Mouse (Mus musculus): Measurements from ENCODE around the gene Zfp1. TPM values are rescaled to one million over a fixed set of nuclear protein-coding genes. Genes with fewer than 3 reads are reported as not detected.

Gene Zfp1
- total and polyA plus RNA-seq, 2 experiments from 2014 or later = 7.5 to 11.9 TPM

GRCm38 (mm10) chr8:111606961-111607360 lies 36.2 kb upstream of the Zfp1 start:
- DNase-seq (ENCODE audit: low spot score) (no peak), ATAC-seq (ENCODE audit: insufficient read depth, low read depth) (no peak)
- Histone ChIP-seq H3K36me3 (replicated peaks; ENCODE audit: control insufficient read depth, insufficient read depth, low read length) (peaks cover 11% of the 10 kb centered on the region), H3K9ac (replicated peaks; ENCODE audit: low read depth, low read length) (no peak overlapping the region), H3K9me3 (replicated peaks; ENCODE audit: control insufficient read depth, low read length) (no peaks in the 10 kb centered on the region), H3K4me1 (ENCODE audit: control insufficient read depth, insufficient read depth) (0 out of 2 replicates have a peak, but pooled peaks cover 3% of the 10 kb centered on the region), H3K27ac (ENCODE audit: low read depth) (no peak overlapping the region), H3K4me3 (ENCODE audit: low read depth, low read length) (no peak overlapping the region), H3K27me3 (ENCODE audit: control insufficient read depth, insufficient read depth, low read length) (no peaks in the 10 kb centered on the region), H3K4me2 (ENCODE audit: low read depth, low read length) (no peak overlapping the region)
- WGBS = 79% methylated on average over 9 of the region's 9 CpGs
- TF ChIP-seq CTCF (IDR thresholded peaks at IDR 0.05; ENCODE audit: low read depth) (no peak), EP300 (IDR thresholded peaks at IDR 0.05; ENCODE audit: low read depth) (no peak)

GRCm38 (mm10) chr8:111607414-111607813 lies 35.8 kb upstream of the Zfp1 start:
- Histone ChIP-seq H3K4me2 (ENCODE audit: low read depth, low read length) (no peak overlapping the region), H3K27me3 (ENCODE audit: control insufficient read depth, insufficient read depth, low read length) (no peaks in the 10 kb centered on the region), H3K9ac (replicated peaks; ENCODE audit: low read depth, low read length) (no peak overlapping the region), H3K36me3 (replicated peaks; ENCODE audit: control insufficient read depth, insufficient read depth, low read length) (peaks cover 11% of the 10 kb centered on the region), H3K9me3 (replicated peaks; ENCODE audit: control insufficient read depth, low read length) (no peaks in the 10 kb centered on the region), H3K4me3 (ENCODE audit: low read depth, low read length) (no peak overlapping the region), H3K27ac (ENCODE audit: low read depth) (no peak overlapping the region), H3K4me1 (ENCODE audit: control insufficient read depth, insufficient read depth) (peaks cover 3% of the 10 kb centered on the region; the same call in 1 of the 2 replicates)
- TF ChIP-seq CTCF (IDR thresholded peaks at IDR 0.05; ENCODE audit: low read depth) (no peak), EP300 (IDR thresholded peaks at IDR 0.05; ENCODE audit: low read depth) (no peak)
- WGBS = 84% methylated on average over 7 of the region's 7 CpGs
- DNase-seq (ENCODE audit: low spot score) (no peak), ATAC-seq (ENCODE audit: insufficient read depth, low read depth) (no peak)

- no peak for TF ChIP-seq CTCF (IDR thresholded peaks at IDR 0.05; ENCODE audit: low read depth)
- no peak for TF ChIP-seq EP300 (IDR thresholded peaks at IDR 0.05; ENCODE audit: low read depth)
- Histone ChIP-seq H3K4me2 (ENCODE audit: low read depth, low read length) (no peak overlapping the region), H3K9me3 (replicated peaks; ENCODE audit: control insufficient read depth, low read length) (no peaks in the 10 kb centered on the region), H3K27me3 (ENCODE audit: control insufficient read depth, insufficient read depth, low read length) (no peaks in the 10 kb centered on the region), H3K4me1 (ENCODE audit: control insufficient read depth, insufficient read depth) (peaks cover 4% of the 10 kb centered on the region; the same call in 1 of the 2 replicates), H3K27ac (ENCODE audit: low read depth) (0 out of 2 replicates have a peak overlapping the region, but pooled peaks have one; percentile 25), H3K36me3 (replicated peaks; ENCODE audit: control insufficient read depth, insufficient read depth, low read length) (peaks cover 11% of the 10 kb centered on the region), H3K9ac (replicated peaks; ENCODE audit: low read depth, low read length) (no peak overlapping the region), H3K4me3 (ENCODE audit: low read depth, low read length) (no peak overlapping the region)
- ATAC-seq (ENCODE audit: insufficient read depth, low read depth) = 0 out of 2 replicates have a peak, but pooled peaks have one; percentile 36
- no peak for DNase-seq (ENCODE audit: low spot score)
- 73% methylated on average over 5 of the region's 5 CpGs for WGBS
These were observed 30.0 kb upstream of the Zfp1 start for GRCm38 (mm10) chr8:111613181-111613580.

GRCm38 (mm10) chr8:111614786-111615701 lies 28.2 kb upstream of the Zfp1 start:
- no peak overlapping the region for H3K27ac ChIP-seq (ENCODE audit: low read depth)
- H3K9ac ChIP-seq (replicated peaks; ENCODE audit: low read depth, low read length) = no peak overlapping the region
- no peak overlapping the region for H3K4me3 ChIP-seq (ENCODE audit: low read depth, low read length)
- H3K27me3 ChIP-seq (ENCODE audit: control insufficient read depth, insufficient read depth, low read length) = no peaks in the 10 kb centered on the region
- no peak for ATAC-seq (ENCODE audit: insufficient read depth, low read depth)
- 90% methylated on average over 6 of the region's 6 CpGs for WGBS
- no peak for DNase-seq (ENCODE audit: low spot score)
- no peak overlapping the region for H3K4me2 ChIP-seq (ENCODE audit: low read depth, low read length)
- H3K36me3 ChIP-seq (replicated peaks; ENCODE audit: control insufficient read depth, insufficient read depth, low read length) = peaks cover 10% of the 10 kb centered on the region
- no peaks in the 10 kb centered on the region for H3K9me3 ChIP-seq (replicated peaks; ENCODE audit: control insufficient read depth, low read length)
- TF ChIP-seq EP300 (IDR thresholded peaks at IDR 0.05; ENCODE audit: low read depth) (no peak), CTCF (IDR thresholded peaks at IDR 0.05; ENCODE audit: low read depth) (no peak)
- H3K4me1 ChIP-seq (ENCODE audit: control insufficient read depth, insufficient read depth) = peaks cover 21% of the 10 kb centered on the region

GRCm38 (mm10) chr8:111617812-111618211 lies 25.4 kb upstream of the Zfp1 start:
- 55% methylated on average over 6 of the region's 6 CpGs for WGBS
- H3K4me3 ChIP-seq (ENCODE audit: low read depth, low read length) = no peak overlapping the region
- no peaks in the 10 kb centered on the region for H3K27me3 ChIP-seq (ENCODE audit: control insufficient read depth, insufficient read depth, low read length)
- peak; percentile 9 for DNase-seq (ENCODE audit: low spot score)
- H3K36me3 ChIP-seq (replicated peaks; ENCODE audit: control insufficient read depth, insufficient read depth, low read length) = peaks cover 10% of the 10 kb centered on the region; the same call in 1 of the 2 replicates
- no peak overlapping the region for H3K9ac ChIP-seq (replicated peaks; ENCODE audit: low read depth, low read length)
- TF ChIP-seq CTCF (IDR thresholded peaks at IDR 0.05; ENCODE audit: low read depth) (no peak), EP300 (IDR thresholded peaks at IDR 0.05; ENCODE audit: low read depth) (no peak)
- peaks cover 24% of the 10 kb centered on the region for H3K4me1 ChIP-seq (ENCODE audit: control insufficient read depth, insufficient read depth)
- H3K27ac ChIP-seq (ENCODE audit: low read depth) = no peak overlapping the region
- H3K9me3 ChIP-seq (replicated peaks; ENCODE audit: control insufficient read depth, low read length) = no peaks in the 10 kb centered on the region
- H3K4me2 ChIP-seq (ENCODE audit: low read depth, low read length) = no peak overlapping the region
- ATAC-seq (ENCODE audit: insufficient read depth, low read depth) = 0 out of 2 replicates have a peak, but pooled peaks have one; percentile 21

All from heart, postnatal 0 days (tissue).